Mouse (Mus musculus): Measurements from ENCODE around the gene Nckap5l. TPM values are rescaled to one million over a fixed set of nuclear protein-coding genes. Genes with fewer than 3 reads are reported as not detected.
A peak's percentile ranks its signal among the peaks of the same experiment; 100 is the strongest.

The Nckap5l gene
- polyA plus RNA-seq, 1 experiment from 2014 or later: 6.0 TPM

DNA sequence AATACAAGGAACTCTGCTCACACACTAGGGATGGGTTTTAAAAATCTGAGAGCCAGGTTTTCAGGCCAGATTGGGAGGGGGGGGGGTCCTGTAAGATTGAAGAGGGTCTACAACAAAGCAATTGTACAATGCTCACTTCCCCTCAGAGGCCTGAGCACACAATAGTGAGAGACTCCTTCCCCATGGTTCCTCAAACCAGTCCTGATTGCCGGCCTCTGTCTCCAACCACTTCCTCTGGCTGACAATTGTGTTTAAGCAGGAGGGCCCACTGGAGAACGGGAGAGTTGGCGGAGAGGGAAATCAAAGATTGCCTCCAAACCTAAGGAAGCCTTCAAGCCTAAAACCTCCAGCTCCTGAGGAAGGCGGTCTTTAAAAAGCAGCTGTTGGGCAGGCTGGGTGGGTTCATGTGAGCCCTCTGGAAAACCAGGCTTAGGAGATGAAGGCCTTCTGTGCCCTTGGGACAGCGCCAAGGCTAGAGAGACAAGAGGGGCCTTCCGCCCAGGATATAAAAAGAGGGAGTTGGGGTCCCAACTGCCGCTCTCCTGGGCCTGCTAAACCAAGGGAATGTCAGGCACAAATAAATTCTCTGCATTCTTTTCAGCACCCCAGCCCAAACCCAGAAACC, 1.1 kb downstream of the Nckap5l start:
- Histone ChIP-seq H3K4me1 (ENCODE audit: insufficient read depth, low read depth, low read length) (peaks cover 9% of the 10 kb centered on the region; the same call in 1 of the 2 replicates), H3K9me3 (ENCODE audit: low read length) (no peaks in the 10 kb centered on the region), H3K27ac (ENCODE audit: low read length) (peak overlapping the region; percentile 89), H3K9ac (replicated peaks; ENCODE audit: low read depth) (peak overlapping the region; percentile 58), H3K4me2 (replicated peaks; ENCODE audit: low read depth, low read length) (peak overlapping the region; percentile 90), H3K36me3 (ENCODE audit: insufficient read depth, low read length) (no peaks in the 10 kb centered on the region), H3K27me3 (replicated peaks; ENCODE audit: insufficient read depth, low read length) (no peaks in the 10 kb centered on the region), H3K4me3 (ENCODE audit: low read depth, low read length) (peak overlapping the region; percentile 76)
- WGBS: 12% methylated on average over 7 of the region's 7 CpGs
- TF ChIP-seq EP300 (IDR thresholded peaks at IDR 0.05) (no peak), CTCF (IDR thresholded peaks at IDR 0.05) (no peak)
- ATAC-seq (no peak), DNase-seq (ENCODE audit: low spot score) (no peak)

DNA sequence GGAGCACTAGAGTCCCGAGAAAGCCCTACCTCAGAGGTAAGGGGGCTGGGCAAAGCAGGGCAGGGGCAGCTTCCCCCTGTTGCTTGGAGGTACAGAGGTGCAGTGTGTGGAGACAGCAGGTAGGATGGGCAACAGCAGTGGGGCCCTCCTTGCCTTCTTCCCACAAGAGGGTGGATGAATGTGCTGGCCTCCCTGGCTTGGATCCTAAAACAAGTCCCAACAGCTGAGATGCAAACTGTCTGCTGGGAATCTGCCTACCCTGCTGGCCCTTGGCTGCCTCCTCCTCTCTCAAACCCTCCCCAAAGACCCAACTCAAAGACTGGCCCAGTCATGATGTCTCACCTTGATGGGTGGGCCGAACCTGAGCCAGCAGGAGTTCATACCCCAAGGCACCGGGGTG, 2.1 kb downstream of the Nckap5l start:
- TF ChIP-seq EP300 (IDR thresholded peaks at IDR 0.05) (no peak), CTCF (IDR thresholded peaks at IDR 0.05) (no peak)
- no peak overlapping the region for H3K9ac ChIP-seq (replicated peaks; ENCODE audit: low read depth)
- H3K4me2 ChIP-seq (replicated peaks; ENCODE audit: low read depth, low read length): no peak overlapping the region
- H3K27ac ChIP-seq (ENCODE audit: low read length): no peak overlapping the region
- WGBS: 95% methylated on average over 3 of the region's 3 CpGs
- DNase-seq (ENCODE audit: low spot score) (no peak), ATAC-seq (no peak)
- H3K36me3 ChIP-seq (ENCODE audit: insufficient read depth, low read length): no peaks in the 10 kb centered on the region
- no peaks in the 10 kb centered on the region for H3K27me3 ChIP-seq (replicated peaks; ENCODE audit: insufficient read depth, low read length)
- no peaks in the 10 kb centered on the region for H3K9me3 ChIP-seq (ENCODE audit: low read length)
- H3K4me3 ChIP-seq (ENCODE audit: low read depth, low read length): no peak overlapping the region
- H3K4me1 ChIP-seq (ENCODE audit: insufficient read depth, low read depth, low read length): peaks cover 9% of the 10 kb centered on the region; the same call in 1 of the 2 replicates

DNA sequence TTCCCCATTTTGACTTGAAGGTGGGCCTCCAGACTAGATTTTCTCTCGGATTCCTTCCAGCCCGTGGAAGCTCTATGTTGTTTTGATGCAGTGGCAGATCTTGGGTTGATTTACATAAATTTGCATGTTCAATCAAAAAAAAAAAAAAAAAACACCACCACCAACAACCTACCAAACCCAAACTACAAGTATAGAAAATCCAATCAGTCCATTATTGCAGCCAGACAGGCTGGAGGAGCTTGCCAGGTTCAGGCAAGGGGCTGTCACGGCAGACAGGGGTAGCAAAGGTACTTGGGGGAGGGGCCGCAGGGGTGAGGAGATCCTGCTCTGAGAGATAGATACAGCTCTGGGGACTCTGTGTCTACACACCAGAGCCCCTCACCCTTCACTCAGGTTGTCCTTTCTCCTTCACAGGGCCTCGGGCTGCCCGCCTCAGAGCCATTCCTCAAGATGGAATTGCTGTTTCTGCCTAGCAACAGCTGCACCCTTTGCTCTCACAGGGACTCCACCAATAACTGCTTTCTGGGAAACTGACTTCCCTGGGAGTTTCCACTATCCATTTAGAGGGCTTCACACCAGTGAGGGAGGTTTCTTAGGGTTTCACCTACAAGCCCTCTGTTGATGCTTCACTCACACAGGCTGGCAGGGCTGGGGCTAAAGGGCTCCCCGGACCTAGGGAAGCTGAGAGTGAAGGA, 2.8 kb downstream of the Nckap5l start:
- H3K4me2 ChIP-seq (replicated peaks; ENCODE audit: low read depth, low read length): no peak overlapping the region
- H3K27me3 ChIP-seq (replicated peaks; ENCODE audit: insufficient read depth, low read length): no peaks in the 10 kb centered on the region
- H3K27ac ChIP-seq (ENCODE audit: low read length): no peak overlapping the region
- no peaks in the 10 kb centered on the region for H3K36me3 ChIP-seq (ENCODE audit: insufficient read depth, low read length)
- 84% methylated on average over 7 of the region's 7 CpGs for WGBS
- H3K4me3 ChIP-seq (ENCODE audit: low read depth, low read length): no peak overlapping the region
- H3K9me3 ChIP-seq (ENCODE audit: low read length): no peaks in the 10 kb centered on the region
- TF ChIP-seq EP300 (IDR thresholded peaks at IDR 0.05) (no peak), CTCF (IDR thresholded peaks at IDR 0.05) (no peak)
- no peak for ATAC-seq
- DNase-seq (ENCODE audit: low spot score): no peak
- H3K9ac ChIP-seq (replicated peaks; ENCODE audit: low read depth): no peak overlapping the region; the same call in 1 of the 2 replicates
- H3K4me1 ChIP-seq (ENCODE audit: insufficient read depth, low read depth, low read length): peaks cover 12% of the 10 kb centered on the region

DNA sequence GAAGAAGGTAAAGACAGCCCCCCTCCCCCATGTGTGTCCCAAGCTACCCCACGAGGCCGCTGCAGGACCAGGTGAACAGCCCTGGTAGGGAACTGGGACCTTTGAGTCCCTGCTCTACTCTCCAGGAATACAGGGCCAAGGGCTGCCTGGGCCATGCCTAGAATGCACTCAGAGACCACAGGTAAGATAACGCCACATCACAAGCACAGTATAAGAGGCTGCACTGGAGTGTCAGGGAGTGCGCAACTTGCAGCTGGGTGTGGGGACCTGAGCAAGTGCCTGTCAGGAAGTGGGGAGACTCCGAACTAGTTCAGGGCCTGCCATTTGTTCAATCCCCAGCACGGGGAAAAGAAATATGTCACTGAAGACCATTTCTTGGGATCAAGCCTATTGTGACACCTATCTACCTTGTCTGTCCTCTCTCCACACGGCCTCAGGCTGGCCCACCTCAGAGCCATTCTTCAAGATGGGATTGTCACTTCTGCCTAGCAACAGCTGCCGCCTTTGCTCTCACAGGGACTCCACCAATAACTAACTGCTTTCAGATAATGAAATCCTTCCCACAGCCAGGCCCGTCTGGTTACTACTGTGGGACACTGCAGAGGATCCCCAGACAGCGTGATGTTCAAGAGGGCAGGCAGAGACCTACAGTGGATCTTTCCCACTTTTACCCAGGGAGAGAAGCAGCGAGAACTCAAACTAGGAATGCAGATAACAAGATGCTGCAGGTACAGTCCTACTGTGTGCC, 4.2 kb downstream of the Nckap5l start:
- TF ChIP-seq CTCF (IDR thresholded peaks at IDR 0.05): peak; percentile 23; the same call in 1 of the 2 replicates
- TF ChIP-seq EP300 (IDR thresholded peaks at IDR 0.05): 0 out of 2 replicates have a peak, but pooled peaks have one; percentile 42
- Histone ChIP-seq H3K27ac (ENCODE audit: low read length) (no peak overlapping the region), H3K27me3 (replicated peaks; ENCODE audit: insufficient read depth, low read length) (no peaks in the 10 kb centered on the region), H3K4me1 (ENCODE audit: insufficient read depth, low read depth, low read length) (peaks cover 25% of the 10 kb centered on the region), H3K36me3 (ENCODE audit: insufficient read depth, low read length) (no peaks in the 10 kb centered on the region), H3K4me2 (replicated peaks; ENCODE audit: low read depth, low read length) (no peak overlapping the region), H3K9me3 (ENCODE audit: low read length) (no peaks in the 10 kb centered on the region), H3K9ac (replicated peaks; ENCODE audit: low read depth) (no peak overlapping the region), H3K4me3 (ENCODE audit: low read depth, low read length) (no peak overlapping the region)
- WGBS: 54% methylated on average over 11 of the region's 11 CpGs
- DNase-seq (ENCODE audit: low spot score) (peak; percentile 82), ATAC-seq (peak; percentile 58)

DNA sequence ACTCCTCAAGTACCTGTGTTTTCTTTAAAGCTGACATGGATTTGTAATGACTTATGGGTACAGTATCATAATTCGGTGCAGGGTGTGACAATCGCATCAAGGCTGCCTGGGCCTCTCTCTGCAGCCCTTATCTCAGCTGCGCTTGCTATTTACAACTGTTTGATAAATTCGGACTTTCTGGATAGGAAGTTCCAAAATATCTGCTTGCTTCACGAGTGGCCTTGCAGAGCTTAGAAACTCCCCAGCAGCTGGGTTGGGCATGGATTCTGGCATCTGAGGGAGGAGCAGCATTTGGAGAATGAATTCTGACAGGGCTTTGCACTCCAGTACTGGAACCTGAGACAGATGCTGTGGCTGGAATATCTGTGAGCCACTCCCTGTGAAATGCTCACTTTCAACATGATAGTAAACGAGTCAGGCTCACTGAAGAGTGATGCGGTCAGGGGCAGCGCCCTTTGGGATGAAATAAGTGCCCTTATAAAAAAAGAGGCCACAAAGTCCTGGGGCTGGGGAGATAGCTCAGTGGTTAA, 7.7 kb downstream of the Nckap5l start:
- no peak overlapping the region for H3K4me2 ChIP-seq (replicated peaks; ENCODE audit: low read depth, low read length)
- no peak for ATAC-seq
- H3K4me3 ChIP-seq (ENCODE audit: low read depth, low read length): no peak overlapping the region
- H3K27me3 ChIP-seq (replicated peaks; ENCODE audit: insufficient read depth, low read length): no peaks in the 10 kb centered on the region
- H3K9ac ChIP-seq (replicated peaks; ENCODE audit: low read depth): no peak overlapping the region
- H3K27ac ChIP-seq (ENCODE audit: low read length): peak overlapping the region; percentile 68
- no peak for TF ChIP-seq EP300 (IDR thresholded peaks at IDR 0.05)
- TF ChIP-seq CTCF (IDR thresholded peaks at IDR 0.05): no peak
- 44% methylated on average over 8 of the region's 8 CpGs for WGBS
- DNase-seq (ENCODE audit: low spot score): no peak
- peaks cover 25% of the 10 kb centered on the region for H3K4me1 ChIP-seq (ENCODE audit: insufficient read depth, low read depth, low read length)
- no peaks in the 10 kb centered on the region for H3K36me3 ChIP-seq (ENCODE audit: insufficient read depth, low read length)
- H3K9me3 ChIP-seq (ENCODE audit: low read length): no peaks in the 10 kb centered on the region
